Mouse (Mus musculus): ENCODE results near the gene Syt14.

GRCm38 (mm10) chr1:192864440-192864839 lies 171.1 kb downstream of the Syt14 start:
- TF ChIP-seq POLR2A (IDR thresholded peaks at IDR 0.05; ENCODE audit: borderline replicate concordance, extremely low read depth, insufficient read depth, insufficient read length, poor library complexity, severe bottlenecking) (no peak), CTCF (IDR thresholded peaks at IDR 0.05; ENCODE audit: borderline replicate concordance, extremely low read depth, insufficient read depth, insufficient read length) (no peak)

All from brain, embryonic 14.5 days (tissue).